Mouse (Mus musculus): ENCODE results near the gene Nhsl1.

The Nhsl1 gene

GRCm38 (mm10) chr10:18483658-18484057 is 164.9 kb downstream of the Nhsl1 start:
- no peak for DNase-seq (ENCODE audit: low read depth, low spot score)

- DNase-seq (ENCODE audit: low read depth, low spot score), result no peak
Measured at GRCm38 (mm10) chr10:18484731-18485130, 165.9 kb downstream of the Nhsl1 start.

DNA sequence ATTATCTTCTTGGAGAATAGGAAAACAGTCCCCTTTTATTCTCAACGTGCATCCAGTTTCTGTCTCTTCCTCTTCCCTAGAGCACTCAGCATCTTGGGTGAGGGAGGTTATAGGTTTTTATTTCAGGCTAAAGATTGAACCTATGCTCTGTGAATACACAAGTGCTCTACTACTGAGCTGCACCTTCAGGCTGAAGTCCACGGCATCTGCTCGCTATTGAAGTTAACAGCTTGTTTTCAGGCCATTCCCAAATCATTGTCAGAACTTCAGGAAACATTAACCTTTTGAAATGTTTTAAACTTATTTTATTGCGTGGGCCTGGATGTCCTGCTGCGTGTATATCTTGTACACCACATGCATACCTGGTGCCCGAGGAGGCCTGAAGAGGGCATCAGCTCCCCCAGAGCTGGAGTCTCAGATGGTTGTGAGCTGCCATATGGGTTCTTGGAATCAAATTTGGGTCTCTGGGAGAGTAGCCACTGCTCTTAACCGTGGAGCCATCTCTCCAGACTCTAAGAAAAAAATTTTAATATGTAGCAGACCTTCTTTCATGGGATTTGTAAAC is 169.5 kb downstream of the Nhsl1 start:
- DNase-seq (ENCODE audit: low read depth, low spot score), result no peak

DNA sequence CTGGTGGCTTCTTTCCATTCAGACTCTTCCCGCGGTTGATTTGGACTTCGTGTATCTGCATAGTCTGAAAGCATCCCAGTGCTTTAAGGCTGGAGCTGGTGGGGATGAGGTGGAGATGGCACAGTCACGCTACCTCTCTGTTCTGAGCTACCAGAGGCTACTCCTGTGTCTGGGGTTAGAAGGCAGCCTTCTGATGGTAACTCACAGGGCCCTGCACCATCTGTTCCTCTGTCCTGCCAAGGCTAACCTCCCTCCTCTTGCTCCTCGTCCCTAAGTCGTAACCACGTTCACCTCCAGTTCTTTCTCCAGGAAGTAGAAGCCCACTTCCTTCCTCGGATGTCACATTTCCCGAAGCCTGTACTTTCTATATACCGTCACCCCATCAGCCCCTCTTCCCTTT is 171.2 kb downstream of the Nhsl1 start:
- DNase-seq (ENCODE audit: low read depth, low spot score), result no peak

- DNase-seq (ENCODE audit: low read depth, low spot score), result no peak
Measured at GRCm38 (mm10) chr10:18491952-18492351, 173.2 kb downstream of the Nhsl1 start.

DNA sequence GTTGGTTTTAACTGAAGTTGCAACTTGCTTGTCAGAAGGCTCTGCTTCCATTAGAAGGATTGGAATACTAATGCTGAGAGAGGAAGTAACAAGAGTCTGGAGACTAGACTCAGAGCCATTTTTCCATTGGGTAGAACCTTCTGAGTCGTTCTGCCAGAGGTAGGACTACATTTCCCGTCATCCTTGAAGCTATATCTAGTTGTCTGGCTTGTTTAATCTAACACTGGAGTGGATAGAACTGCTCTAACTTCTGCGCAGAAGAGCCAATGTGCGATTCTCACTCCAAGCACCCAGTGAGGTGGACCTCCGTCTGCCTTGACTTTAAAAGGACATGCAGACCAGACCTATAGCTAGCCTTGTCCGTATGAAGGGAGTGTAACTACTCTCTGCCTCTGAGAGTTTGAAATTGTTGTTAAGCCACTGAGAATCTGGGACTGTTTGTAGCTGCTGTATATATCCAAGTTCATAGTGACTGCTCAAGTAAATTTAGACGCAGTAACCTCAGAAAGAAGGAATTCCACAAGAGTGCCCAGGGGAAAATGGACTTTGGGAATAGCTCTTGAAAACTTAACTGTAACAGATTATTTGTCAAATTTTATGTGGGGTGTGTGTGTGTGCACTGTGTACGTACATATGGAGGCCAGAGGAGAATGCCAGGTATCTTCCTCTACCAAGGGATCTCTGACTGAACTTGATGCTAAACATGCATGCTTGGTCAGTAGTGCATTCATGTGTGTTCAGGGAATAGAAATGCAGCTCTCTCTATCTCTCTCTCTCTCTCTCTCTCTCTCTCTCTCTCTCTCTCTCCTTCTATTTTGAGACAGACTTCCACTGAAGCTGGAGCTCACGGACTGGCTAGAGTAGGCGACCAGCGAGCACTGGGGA is 174.5 kb downstream of the Nhsl1 start:
- no peak for DNase-seq (ENCODE audit: low read depth, low spot score)

DNA sequence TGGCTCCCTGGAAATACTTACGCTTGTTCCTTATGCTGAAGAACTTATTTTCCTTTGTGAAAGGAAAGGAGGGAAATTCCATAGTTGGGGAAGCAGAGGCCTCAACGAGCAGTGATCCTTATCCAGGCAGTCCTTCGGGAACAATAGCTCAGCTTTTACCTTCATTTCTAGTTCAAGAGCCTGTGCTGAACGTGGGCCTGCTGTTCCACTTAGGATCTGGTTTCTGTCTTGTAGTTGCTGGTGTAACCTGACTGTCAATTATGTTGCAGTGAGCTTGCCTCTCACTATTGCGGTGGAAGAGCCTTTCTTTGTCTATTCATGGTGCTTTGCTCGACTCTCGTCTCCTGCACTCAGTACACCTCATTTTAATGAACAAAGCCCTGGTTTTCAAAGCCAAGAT is 175.5 kb downstream of the Nhsl1 start:
- no peak for DNase-seq (ENCODE audit: low read depth, low spot score)

DNA sequence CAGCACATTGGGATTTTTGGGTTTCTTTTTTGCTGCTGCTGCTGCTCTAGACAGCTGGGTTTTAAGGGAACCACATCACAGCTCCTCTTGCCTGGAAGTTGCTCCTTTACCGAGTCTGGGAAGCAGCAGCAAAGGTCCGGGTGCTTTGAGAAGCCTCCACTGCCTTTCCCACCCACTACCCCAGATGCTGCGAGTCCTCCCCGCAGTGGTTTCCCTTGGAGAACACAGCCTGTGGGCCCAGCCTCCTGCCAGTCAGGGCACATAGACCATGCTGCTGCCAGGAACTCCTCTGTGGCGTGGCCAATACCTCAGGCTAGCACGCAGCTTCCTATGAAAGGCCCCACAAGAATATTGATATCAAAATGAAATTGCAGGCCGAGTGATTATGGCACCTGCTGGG is 178.3 kb downstream of the Nhsl1 start:
- DNase-seq (ENCODE audit: low read depth, low spot score), result no peak

- DNase-seq (ENCODE audit: low read depth, low spot score), result no peak
Measured at GRCm38 (mm10) chr10:18501997-18502396, 183.2 kb downstream of the Nhsl1 start.

- DNase-seq (ENCODE audit: low read depth, low spot score), result no peak
Measured at GRCm38 (mm10) chr10:18505690-18506089, 186.9 kb downstream of the Nhsl1 start.

DNA sequence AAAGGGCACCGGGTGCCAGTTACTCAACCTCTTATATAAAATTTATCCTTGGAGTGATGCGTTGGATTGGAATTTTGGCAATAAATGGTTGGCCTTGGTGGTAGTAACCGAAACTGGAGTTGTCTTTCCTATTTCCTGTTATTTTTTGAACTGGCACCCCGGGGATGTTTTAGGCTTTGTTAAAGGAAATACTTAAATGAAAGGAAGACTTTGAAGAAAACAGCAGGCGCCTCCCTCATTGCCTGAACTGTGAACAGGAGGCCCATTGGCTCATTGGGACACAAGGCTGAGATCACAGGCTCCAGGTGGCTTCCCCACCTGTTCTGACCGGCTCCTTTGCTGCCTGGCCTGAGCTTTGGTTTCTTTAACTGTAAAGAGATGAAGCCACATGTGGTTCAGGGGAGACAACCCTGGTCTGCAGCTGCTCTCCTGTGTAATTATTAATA is 187.7 kb downstream of the Nhsl1 start:
- no peak for DNase-seq (ENCODE audit: low read depth, low spot score)

DNA sequence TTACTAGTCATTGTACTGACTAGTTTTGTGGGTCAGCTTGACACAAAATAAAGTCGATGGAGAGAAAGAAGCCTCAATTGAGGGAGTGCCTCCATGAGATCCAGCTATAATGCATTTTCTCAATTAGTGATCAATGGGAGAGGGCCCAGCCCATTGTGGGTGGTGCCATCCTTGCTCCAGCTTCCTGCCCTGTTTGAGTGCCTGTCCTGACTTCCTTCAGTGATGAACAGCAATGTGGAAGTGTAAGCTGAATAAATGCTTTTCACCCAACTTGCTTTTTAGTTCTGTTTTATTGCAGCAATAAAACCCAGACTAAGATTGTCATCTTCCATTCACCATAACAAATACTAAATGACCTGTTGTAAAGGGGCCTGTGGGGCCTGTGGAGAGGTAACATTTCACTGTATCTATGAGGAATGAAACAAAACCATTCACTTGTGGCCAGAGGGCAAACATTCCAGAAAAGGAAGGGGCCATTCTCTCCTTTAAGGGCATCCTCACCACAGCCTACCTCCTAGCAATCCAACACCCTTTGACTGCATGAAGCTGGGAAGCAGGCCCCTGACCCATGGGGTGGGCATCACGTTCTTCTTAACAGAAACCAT is 189.2 kb downstream of the Nhsl1 start:
- no peak for DNase-seq (ENCODE audit: low read depth, low spot score)

- no peak for DNase-seq (ENCODE audit: low read depth, low spot score)
Measured at GRCm38 (mm10) chr10:18508586-18508985, 189.8 kb downstream of the Nhsl1 start.

DNA sequence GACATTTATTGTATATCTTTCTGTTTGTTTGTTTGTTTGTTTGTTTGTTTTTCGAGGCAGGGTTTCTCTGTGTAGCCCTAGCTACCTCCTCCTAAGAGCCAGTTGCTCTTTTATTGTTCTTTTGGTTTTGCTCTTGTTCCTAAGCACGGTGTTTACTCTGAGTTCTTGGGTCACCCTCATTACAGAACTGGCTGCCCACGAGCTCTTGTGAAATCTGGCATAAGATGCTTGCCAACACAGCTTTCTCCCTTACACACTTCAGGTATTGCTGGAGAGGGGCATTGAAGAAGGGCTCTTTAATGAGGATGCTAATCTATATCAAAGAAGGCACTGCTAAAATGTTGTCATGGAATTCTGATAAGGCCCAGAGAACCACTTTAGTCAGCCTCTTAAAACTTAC is 191.9 kb downstream of the Nhsl1 start:
- DNase-seq (ENCODE audit: low read depth, low spot score), result no peak

GRCm38 (mm10) chr10:18511496-18511895 is 192.7 kb downstream of the Nhsl1 start:
- DNase-seq (ENCODE audit: low read depth, low spot score), result no peak

DNA sequence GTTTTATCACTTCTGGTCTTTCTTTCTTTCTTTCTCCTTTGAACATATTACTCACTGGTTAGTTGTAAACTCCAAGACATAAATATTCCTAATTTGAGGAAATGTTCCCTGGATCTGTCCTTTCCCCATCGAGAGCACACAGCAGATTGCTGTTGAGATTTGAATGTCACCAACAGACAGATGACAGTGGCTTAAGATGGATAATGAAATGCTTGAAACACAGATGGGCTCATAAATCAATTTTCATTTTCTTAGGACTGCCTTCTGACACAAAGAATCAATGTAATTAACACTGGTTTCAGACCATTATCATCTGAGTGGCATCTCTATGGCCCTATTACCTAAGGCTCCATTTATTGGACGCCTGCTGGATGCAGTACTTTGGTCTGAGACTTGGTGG is 203.8 kb downstream of the Nhsl1 start:
- DNase-seq (ENCODE audit: low read depth, low spot score), result no peak

DNA sequence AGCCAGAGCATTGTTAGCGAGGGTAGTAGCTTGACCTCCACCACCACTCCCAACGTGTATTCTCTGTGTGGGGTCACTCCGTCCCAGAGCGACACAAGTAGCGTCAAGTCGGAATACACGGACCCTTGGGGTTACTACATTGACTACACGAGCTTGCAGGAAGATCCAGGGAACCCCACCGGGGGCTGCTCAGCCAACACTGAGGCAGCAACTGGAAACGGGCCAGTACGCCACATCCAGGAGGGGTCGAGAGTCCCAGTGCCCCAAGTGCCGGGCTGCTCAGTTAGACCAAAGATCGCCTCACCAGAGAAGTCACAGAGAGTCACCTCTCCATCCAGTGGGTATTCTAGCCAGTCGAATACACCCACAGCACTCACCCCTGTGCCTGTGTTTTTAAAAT is 206.5 kb downstream of the Nhsl1 start:
- DNase-seq (ENCODE audit: low read depth, low spot score), result no peak

- no peak for DNase-seq (ENCODE audit: low read depth, low spot score)
Measured at GRCm38 (mm10) chr10:18525726-18526125, 206.9 kb downstream of the Nhsl1 start.

DNA sequence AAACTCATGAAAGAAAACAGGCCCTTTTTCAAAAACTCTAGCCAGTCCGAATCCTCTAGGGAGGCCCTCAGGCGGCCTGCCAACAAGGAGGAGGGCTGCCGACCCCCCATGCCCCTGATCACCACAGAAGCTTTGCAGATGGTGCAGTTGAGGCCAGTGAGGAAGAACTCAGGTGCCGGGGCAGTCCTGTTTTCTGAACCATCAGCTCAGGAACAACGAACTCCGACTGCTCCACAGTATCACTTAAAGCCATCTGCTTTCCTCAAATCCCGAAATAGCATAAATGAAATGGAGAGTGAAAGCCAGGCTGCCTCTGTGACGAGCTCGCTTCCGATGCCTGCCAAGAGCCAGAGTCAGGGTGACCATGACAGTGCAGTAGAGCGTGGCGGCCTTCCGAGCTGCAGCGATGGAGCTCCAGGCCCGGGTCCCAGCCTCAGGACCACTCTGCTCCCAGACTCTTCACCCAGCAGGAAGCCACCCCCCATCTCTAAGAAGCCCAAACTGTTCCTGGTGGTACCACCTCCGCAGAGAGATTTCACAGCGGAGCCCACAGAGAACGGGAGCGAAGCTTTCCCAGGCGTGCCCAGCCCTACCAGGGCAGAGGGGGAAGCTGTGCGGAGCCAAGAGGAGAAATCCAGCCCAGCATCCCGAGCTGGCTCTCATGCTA is 207.5 kb downstream of the Nhsl1 start:
- DNase-seq (ENCODE audit: low read depth, low spot score), result no peak

- DNase-seq (ENCODE audit: low read depth, low spot score), result peak; percentile 37
Measured at GRCm38 (mm10) chr10:18526851-18527675, 208.3 kb downstream of the Nhsl1 start.

GRCm38 (mm10) chr10:18527766-18528165 is 209.0 kb downstream of the Nhsl1 start:
- peak; percentile 41 for DNase-seq (ENCODE audit: low read depth, low spot score)
